Mouse (Mus musculus): ENCODE data around the gene Ankrd10.

GRCm38 (mm10) chr8:11592296-11592695, 43.3 kb downstream of the Ankrd10 start:
- TF ChIP-seq CTCF (IDR thresholded peaks at IDR 0.05; ENCODE audit: borderline replicate concordance, control insufficient read depth, extremely low read depth, insufficient read depth, low read length, poor library complexity) (no peak), POLR2A (IDR thresholded peaks at IDR 0.05; ENCODE audit: control insufficient read depth, extremely low read depth, insufficient read depth, low read length, poor library complexity) (no peak)

Data from thymus, adult 2 months (tissue).